Mouse (Mus musculus) MEL (cell line): ENCODE data around the gene Esrrb. TPM values are rescaled to one million over a fixed set of nuclear protein-coding genes. Genes with fewer than 3 reads are reported as not detected.

Source experiments
- DNase-seq: peaks from one replicate; pipeline ENCODE4 v3.0.0; 2011; ENCODE audit warnings: low read depth, low spot score
- H3K27ac ChIP-seq: 2 replicates; pipeline ENCODE4 v1.5.1; 2012; ENCODE audit warnings: low read depth, mild to moderate bottlenecking, control low read depth, low read length, moderate library complexity; ENCODE audit not compliant: control insufficient read depth
- H3K27me3 ChIP-seq, 2 experiments: fragments of 150-350 bp in 1 of 2; sonication (generic) in 1 of 2; 2 replicates each; pipeline ENCODE4 v1.6.1; 2012; ENCODE audit warnings: low read length in 2 of 2, mild to moderate bottlenecking in 2 of 2, improper control_type of control experiment in 1 of 2, moderate library complexity in 1 of 2; ENCODE audit not compliant: insufficient read depth in 2 of 2, control insufficient read depth in 1 of 2
- H3K36me3 ChIP-seq, 2 experiments: 2 replicates each; pipeline ENCODE4 v1.6.1; 2012 to 2014; ENCODE audit warnings: low read length in 2 of 2, improper control_type of control experiment in 1 of 2, inconsistent platforms in 1 of 2, mild to moderate bottlenecking in 1 of 2; ENCODE audit not compliant: insufficient read depth in 2 of 2, control insufficient read depth in 1 of 2
- H3K4me1 ChIP-seq, 2 experiments: fragments of 150-350 bp in 1 of 2; sonication (generic) in 1 of 2; 2 replicates each; pipeline ENCODE4 v1.6.1; 2012; ENCODE audit warnings: low read length in 2 of 2, improper control_type of control experiment in 1 of 2, mild to moderate bottlenecking in 1 of 2; ENCODE audit not compliant: insufficient read depth in 2 of 2, control insufficient read depth in 1 of 2
- H3K4me3 ChIP-seq, 2 experiments: fragments of 150-350 bp in 1 of 2; sonication (generic) in 1 of 2; 2 replicates each; pipeline ENCODE4 v1.5.1; 2012; ENCODE audit warnings: low read depth in 2 of 2, low read length in 2 of 2, mild to moderate bottlenecking in 2 of 2, moderate library complexity in 2 of 2, control low read depth in 1 of 2, improper control_type of control experiment in 1 of 2; ENCODE audit not compliant: control insufficient read depth in 1 of 2, insufficient read depth in 1 of 2
- H3K79me2 ChIP-seq: 2 replicates; pipeline ENCODE4 v1.6.1; 2012; ENCODE audit warnings: mild to moderate bottlenecking, low read length, moderate library complexity; ENCODE audit not compliant: control insufficient read depth, poor library complexity, insufficient read depth
- H3K9ac ChIP-seq: 2 replicates; pipeline ENCODE4 v1.6.1; 2012; ENCODE audit warnings: low read depth, mild to moderate bottlenecking, control low read depth, low read length, moderate library complexity; ENCODE audit not compliant: control insufficient read depth, poor library complexity, severe bottlenecking
- H3K9me3 ChIP-seq: fragments of 150-350 bp; sonication (generic); replicated peaks from 2 replicates; pipeline ENCODE4 v1.6.1; 2012; ENCODE audit warnings: mild to moderate bottlenecking, low read length, improper control_type of control experiment, moderate library complexity; ENCODE audit not compliant: insufficient read depth
- BHLHE40 ChIP-seq: IDR thresholded peaks from 2 replicates; pipeline ENCODE4 v1.6.1; 2012; ENCODE audit warnings: low read depth, mild to moderate bottlenecking, inconsistent platforms, low read length, improper control_type of control experiment, borderline replicate concordance
- CTCF ChIP-seq, 3 experiments: IDR thresholded peaks in 2 of 3; conservative IDR thresholded peaks in 1 of 3; 2 replicates each; pipeline ENCODE4 v1.5.1; 2011 to 2012; ENCODE audit warnings: low read length in 3 of 3, low read depth in 2 of 3, mild to moderate bottlenecking in 2 of 3, improper control_type of control experiment in 1 of 3, inconsistent platforms in 1 of 3, mixed read lengths in 1 of 3, moderate library complexity in 1 of 3; ENCODE audit not compliant: control insufficient read depth in 1 of 3, insufficient read depth in 1 of 3, poor library complexity in 1 of 3, severe bottlenecking in 1 of 3
- E2F4 ChIP-seq: IDR thresholded peaks from 2 replicates; pipeline ENCODE4 v1.6.1; 2011; ENCODE audit warnings: low read depth, low read length, improper control_type of control experiment, borderline replicate concordance
- EP300 ChIP-seq, 2 experiments: IDR thresholded peaks; 2 replicates each; pipeline ENCODE4 v1.6.1; 2011; ENCODE audit warnings: improper control_type of control experiment in 2 of 2, low read length in 2 of 2, low read depth in 1 of 2, mild to moderate bottlenecking in 1 of 2
- ETS1 ChIP-seq: IDR thresholded peaks from 2 replicates; pipeline ENCODE4 v1.6.1; 2012; ENCODE audit warnings: low read depth, mild to moderate bottlenecking, inconsistent platforms, low read length, improper control_type of control experiment, moderate library complexity
- GABPA ChIP-seq: IDR thresholded peaks from 2 replicates; pipeline ENCODE4 v1.6.1; 2012; ENCODE audit warnings: low read depth, mild to moderate bottlenecking, inconsistent platforms, low read length, improper control_type of control experiment, moderate library complexity
- HCFC1 ChIP-seq: IDR thresholded peaks from 2 replicates; pipeline ENCODE4 v1.6.1; 2012; ENCODE audit warnings: low read depth, mild to moderate bottlenecking, inconsistent platforms, low read length, improper control_type of control experiment, moderate library complexity
- JUND ChIP-seq: IDR thresholded peaks from 2 replicates; pipeline ENCODE4 v1.6.1; 2011; ENCODE audit warnings: low read depth, mild to moderate bottlenecking, improper control_type of control experiment, low read length
- MAFK ChIP-seq: IDR thresholded peaks from 2 replicates; pipeline ENCODE4 v1.6.1; 2011; ENCODE audit warnings: low read depth, mild to moderate bottlenecking, low read length, improper control_type of control experiment, borderline replicate concordance
- MAZ ChIP-seq: IDR thresholded peaks from 2 replicates; pipeline ENCODE4 v1.6.1; 2012; ENCODE audit warnings: low read depth, mild to moderate bottlenecking, inconsistent platforms, low read length, improper control_type of control experiment
- MEF2A ChIP-seq: IDR thresholded peaks from 2 replicates; pipeline ENCODE4 v1.6.1; 2014; ENCODE audit warnings: low read depth, mild to moderate bottlenecking, inconsistent platforms, low read length, improper control_type of control experiment; ENCODE audit not compliant: poor library complexity, insufficient replicate concordance, severe bottlenecking; ENCODE audit errors: extremely low read depth
- MYB ChIP-seq: IDR thresholded peaks from 2 replicates; pipeline ENCODE4 v1.6.1; 2011; ENCODE audit warnings: mild to moderate bottlenecking, low read depth, low read length, improper control_type of control experiment
- MYC ChIP-seq: IDR thresholded peaks from 2 replicates; pipeline ENCODE4 v1.6.1; 2011; ENCODE audit warnings: low read depth, mild to moderate bottlenecking, low read length, improper control_type of control experiment, moderate library complexity
- NELFE ChIP-seq: IDR thresholded peaks from 2 replicates; pipeline ENCODE4 v1.6.1; 2011; ENCODE audit warnings: low read depth, low read length, improper control_type of control experiment
- NRF1 ChIP-seq: IDR thresholded peaks from 2 replicates; pipeline ENCODE4 v1.6.1; 2014; ENCODE audit warnings: low read depth, mild to moderate bottlenecking, inconsistent platforms, low read length, improper control_type of control experiment, moderate library complexity; ENCODE audit not compliant: poor library complexity, insufficient read depth, severe bottlenecking
- RCOR1 ChIP-seq: IDR thresholded peaks from 2 replicates; pipeline ENCODE4 v1.6.1; 2012; ENCODE audit warnings: low read depth, mild to moderate bottlenecking, inconsistent platforms, low read length, improper control_type of control experiment
- TAL1 ChIP-seq: IDR thresholded peaks from 2 replicates; pipeline ENCODE4 v1.6.1; 2012; ENCODE audit warnings: mild to moderate bottlenecking, inconsistent platforms, low read length, moderate library complexity, mixed read lengths
- TCF12 ChIP-seq: IDR thresholded peaks from 2 replicates; pipeline ENCODE4 v1.6.1; 2014; ENCODE audit warnings: low read depth, mild to moderate bottlenecking, inconsistent platforms, low read length, improper control_type of control experiment, moderate library complexity
- UBTF ChIP-seq: IDR thresholded peaks from 2 replicates; pipeline ENCODE4 v1.6.1; 2012; ENCODE audit warnings: low read depth, mild to moderate bottlenecking, inconsistent platforms, low read length, improper control_type of control experiment, moderate library complexity, borderline replicate concordance; ENCODE audit not compliant: insufficient read depth
- USF1 ChIP-seq: IDR thresholded peaks from 2 replicates; pipeline ENCODE4 v1.6.1; 2014; ENCODE audit warnings: low read depth, mild to moderate bottlenecking, inconsistent platforms, low read length, improper control_type of control experiment, moderate library complexity
- ZC3H11A ChIP-seq: IDR thresholded peaks from 2 replicates; pipeline ENCODE4 v1.6.1; 2012; ENCODE audit warnings: low read depth, mild to moderate bottlenecking, inconsistent platforms, low read length, improper control_type of control experiment
- ZKSCAN1 ChIP-seq: IDR thresholded peaks from 2 replicates; pipeline ENCODE4 v1.6.1; 2012; ENCODE audit warnings: low read depth, mild to moderate bottlenecking, inconsistent platforms, low read length, improper control_type of control experiment, moderate library complexity
- polyA plus RNA-seq, 2 experiments: library from polyadenylated mRNA; stranded (reverse) in 1 of 2; unstranded in 1 of 2; fragments of >175 nt in 1 of 2; fragments of >200 nt in 1 of 2; gene quantifications; 2 replicates each; pipeline versions ENCODE4 v1.2.1 to v1.2.4; 2012; ENCODE audit warnings: low replicate concordance in 2 of 2, low read depth in 1 of 2; ENCODE audit not compliant: insufficient read length in 2 of 2, insufficient read depth in 1 of 2, missing spikeins in 1 of 2
- total RNA-seq: library from RNA; depleted of rRNA; stranded (reverse); fragments of 300-350 nt; gene quantifications from 2 replicates; pipeline ENCODE4 v1.2.3, GENCODE M21; 2012

Gene Esrrb
- total and polyA plus RNA-seq, 3 experiments, result not detected

DNA sequence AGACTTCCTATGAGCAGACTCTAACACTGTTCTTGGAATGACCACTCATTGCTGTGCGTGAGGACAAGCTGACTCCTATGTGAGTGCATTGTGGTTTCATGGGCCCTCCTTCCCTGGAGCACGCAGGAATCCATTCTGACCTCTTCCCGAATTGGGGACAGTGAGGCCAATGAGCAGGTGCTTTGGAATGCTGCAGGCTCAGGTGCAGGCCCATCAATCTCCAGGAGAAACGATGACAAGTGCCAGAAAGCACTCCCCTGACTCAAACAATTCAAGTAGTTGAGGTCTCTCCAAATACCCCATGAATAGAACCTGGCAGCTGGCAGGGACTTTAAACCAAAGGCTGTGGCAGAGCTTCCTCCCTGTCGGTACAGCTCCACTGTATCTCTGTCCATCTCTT, 3.4 kb downstream of the Esrrb start:
- H3K9ac ChIP-seq, result no peak overlapping the region
- no peaks in the 10 kb centered on the region for H3K27me3 ChIP-seq
- TF ChIP-seq CTCF (IDR thresholded peaks at IDR 0.05 in 2 of 3, conservative IDR thresholded peaks at IDR 0.05 in 1 of 3; ENCODE audit: control insufficient read depth in 1 of 3, insufficient read depth in 1 of 3, low read depth in 2 of 3, low read length in 3 of 3, poor library complexity in 1 of 3, severe bottlenecking in 1 of 3) (no peak), E2F4 (no peak), JUND (no peak), USF1 (no peak), BHLHE40 (no peak), HCFC1 (no peak), GABPA (no peak)

DNA sequence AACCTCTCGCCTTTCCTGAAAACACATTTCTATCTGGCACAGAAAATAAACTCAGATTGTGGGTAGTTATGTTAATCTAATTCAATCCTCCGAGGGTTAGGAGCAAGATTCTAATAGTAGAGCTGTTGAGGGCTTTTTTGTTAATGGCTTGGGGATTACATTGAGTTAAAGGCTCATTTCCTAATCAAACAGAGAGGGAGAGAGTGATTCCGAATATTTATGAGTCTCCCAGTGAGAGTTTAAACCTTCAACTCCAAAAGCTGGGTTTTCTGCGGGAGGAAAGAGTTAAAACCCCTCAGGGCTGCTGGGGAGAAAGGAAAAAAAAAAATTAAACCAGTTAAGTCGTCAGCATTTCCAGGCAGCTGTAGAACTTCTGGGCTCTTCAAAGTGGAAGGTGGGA, 3.8 kb downstream of the Esrrb start:
- Histone ChIP-seq H3K9me3 (no peaks in the 10 kb centered on the region), H3K27ac (no peak overlapping the region), H3K4me1 (no peaks in the 10 kb centered on the region), H3K9ac (no peak overlapping the region), H3K36me3 (no peaks in the 10 kb centered on the region), H3K4me3 (no peak overlapping the region), H3K79me2 (no peaks in the 10 kb centered on the region), H3K27me3 (no peaks in the 10 kb centered on the region)
- DNase-seq, result no peak
- TF ChIP-seq MYB, result no peak
- TF ChIP-seq CTCF (IDR thresholded peaks at IDR 0.05 in 2 of 3, conservative IDR thresholded peaks at IDR 0.05 in 1 of 3; ENCODE audit: control insufficient read depth in 1 of 3, insufficient read depth in 1 of 3, low read depth in 2 of 3, low read length in 3 of 3, poor library complexity in 1 of 3, severe bottlenecking in 1 of 3), result no peak
- no peak for TF ChIP-seq HCFC1
- TF ChIP-seq UBTF, result no peak
- no peak for TF ChIP-seq JUND
- TF ChIP-seq NRF1, result no peak

More for the DNA sequence above, 3.4 kb downstream of the Esrrb start:
- Histone ChIP-seq H3K4me3 (no peak overlapping the region), H3K27ac (no peak overlapping the region), H3K4me1 (no peaks in the 10 kb centered on the region), H3K36me3 (no peaks in the 10 kb centered on the region), H3K79me2 (no peaks in the 10 kb centered on the region), H3K9me3 (no peaks in the 10 kb centered on the region)
- DNase-seq, result no peak

DNA sequence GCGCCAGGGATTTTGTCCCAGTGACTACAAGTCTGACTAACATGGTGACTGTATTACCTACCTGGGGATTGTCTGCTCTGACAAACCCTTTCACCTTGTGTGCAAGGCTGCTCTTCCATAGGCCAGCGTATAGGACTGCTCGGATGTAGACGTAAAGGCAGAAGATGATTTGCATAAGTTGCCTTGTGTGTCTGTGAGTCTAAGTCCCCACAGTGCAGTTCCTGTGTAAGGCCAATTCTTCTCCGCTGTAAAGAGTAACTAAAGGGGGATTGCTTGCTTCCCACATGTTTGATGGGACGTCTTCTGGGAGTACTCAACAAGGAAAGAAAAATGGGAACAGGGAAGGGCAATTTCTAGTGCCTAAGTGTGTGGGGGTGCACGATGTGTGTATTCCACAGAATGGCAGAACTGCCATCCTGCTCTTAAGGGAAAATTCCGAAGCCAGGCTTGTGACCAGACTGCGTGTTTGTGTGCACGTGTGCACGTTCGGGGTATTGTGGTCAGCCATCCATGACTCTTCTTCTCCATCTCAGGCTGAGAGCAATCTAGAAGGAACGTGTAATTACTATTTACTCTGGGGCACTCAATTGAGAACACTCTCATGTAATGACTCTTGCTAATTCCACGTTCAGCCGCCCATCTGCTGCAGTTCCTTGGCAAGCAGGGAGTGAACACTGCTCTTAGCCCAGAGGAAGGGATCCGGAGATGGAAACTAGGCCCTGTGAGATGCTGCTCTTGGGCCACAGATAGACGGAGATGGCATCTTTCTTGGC, 9.9 kb downstream of the Esrrb start:
- Histone ChIP-seq H3K36me3 (no peaks in the 10 kb centered on the region), H3K27ac (no peak overlapping the region), H3K9me3 (no peaks in the 10 kb centered on the region), H3K4me1 (no peaks in the 10 kb centered on the region), H3K9ac (no peak overlapping the region), H3K4me3 (no peak overlapping the region), H3K79me2 (no peaks in the 10 kb centered on the region), H3K27me3 (no peaks in the 10 kb centered on the region; a peak in 1 of 4 replicates)
- no peak for DNase-seq
- TF ChIP-seq TAL1, result no peak
- TF ChIP-seq E2F4, result no peak
- no peak for TF ChIP-seq NRF1
- no peak for TF ChIP-seq UBTF
- TF ChIP-seq MAZ, result no peak
- TF ChIP-seq TCF12, result no peak
- no peak for TF ChIP-seq MEF2A
- TF ChIP-seq ZKSCAN1, result no peak
- no peak for TF ChIP-seq MYC
- TF ChIP-seq NELFE, result no peak
- TF ChIP-seq GABPA, result no peak
- TF ChIP-seq RCOR1, result no peak
- TF ChIP-seq MAFK, result no peak
- TF ChIP-seq ZC3H11A, result no peak
- no peak for TF ChIP-seq ETS1
- no peak for TF ChIP-seq EP300 (IDR thresholded peaks at IDR 0.05; ENCODE audit: low read depth in 1 of 2, low read length in 2 of 2)
